Mouse (Mus musculus): ENCODE data around the gene Itgb2l. TPM values are rescaled to one million over a fixed set of nuclear protein-coding genes. Genes with fewer than 3 reads are reported as not detected.

Gene Itgb2l
- polyA plus RNA-seq, 1 experiment from 2014 or later = 0.64 TPM

- no peaks in the 10 kb centered on the region for H3K9me3 ChIP-seq (ENCODE audit: low read length)
- H3K4me2 ChIP-seq (replicated peaks; ENCODE audit: low read depth, low read length) = no peak overlapping the region
- H3K4me3 ChIP-seq (ENCODE audit: low read length) = no peak overlapping the region
- WGBS = 85% methylated on average over 5 of the region's 5 CpGs
- H3K4me1 ChIP-seq (ENCODE audit: insufficient read depth, low read length) = no peaks in the 10 kb centered on the region
- H3K36me3 ChIP-seq (ENCODE audit: insufficient read depth, low read length) = no peaks in the 10 kb centered on the region
- no peaks in the 10 kb centered on the region for H3K27me3 ChIP-seq (ENCODE audit: insufficient read depth, low read length)
- ATAC-seq (ENCODE audit: low FRiP score, low TSS enrichment) = no peak
- H3K9ac ChIP-seq (replicated peaks; ENCODE audit: low read length) = no peak overlapping the region
- H3K27ac ChIP-seq (ENCODE audit: low read length) = no peak overlapping the region
These were observed 4.5 kb downstream of the Itgb2l start for GRCm38 (mm10) chr16:96438946-96439345.

GRCm38 (mm10) chr16:96434024-96434785 lies 9.2 kb downstream of the Itgb2l start:
- no peaks in the 10 kb centered on the region for H3K36me3 ChIP-seq (ENCODE audit: insufficient read depth, low read length)
- H3K4me3 ChIP-seq (ENCODE audit: low read length) = no peak overlapping the region
- no peak for ATAC-seq (ENCODE audit: low FRiP score, low TSS enrichment)
- H3K9ac ChIP-seq (replicated peaks; ENCODE audit: low read length) = no peak overlapping the region
- no peaks in the 10 kb centered on the region for H3K27me3 ChIP-seq (ENCODE audit: insufficient read depth, low read length)
- H3K9me3 ChIP-seq (ENCODE audit: low read length) = no peaks in the 10 kb centered on the region
- no peak overlapping the region for H3K27ac ChIP-seq (ENCODE audit: low read length)
- no peak overlapping the region for H3K4me2 ChIP-seq (replicated peaks; ENCODE audit: low read depth, low read length)
- H3K4me1 ChIP-seq (ENCODE audit: insufficient read depth, low read length) = no peaks in the 10 kb centered on the region
- 86% methylated on average over 3 of the region's 3 CpGs for WGBS

- H3K36me3 ChIP-seq (ENCODE audit: insufficient read depth, low read length) = no peaks in the 10 kb centered on the region
- 85% methylated on average over 10 of the region's 10 CpGs for WGBS
- H3K27ac ChIP-seq (ENCODE audit: low read length) = no peak overlapping the region
- no peaks in the 10 kb centered on the region for H3K9me3 ChIP-seq (ENCODE audit: low read length)
- H3K4me3 ChIP-seq (ENCODE audit: low read length) = no peak overlapping the region
- ATAC-seq (ENCODE audit: low FRiP score, low TSS enrichment) = no peak
- H3K4me2 ChIP-seq (replicated peaks; ENCODE audit: low read depth, low read length) = no peak overlapping the region
- no peaks in the 10 kb centered on the region for H3K27me3 ChIP-seq (ENCODE audit: insufficient read depth, low read length)
- H3K4me1 ChIP-seq (ENCODE audit: insufficient read depth, low read length) = no peaks in the 10 kb centered on the region
- no peak overlapping the region for H3K9ac ChIP-seq (replicated peaks; ENCODE audit: low read length)
These were observed 10.2 kb downstream of the Itgb2l start for GRCm38 (mm10) chr16:96433266-96433665.

GRCm38 (mm10) chr16:96429046-96429445 lies 14.4 kb downstream of the Itgb2l start:
- no peaks in the 10 kb centered on the region for H3K27me3 ChIP-seq (ENCODE audit: insufficient read depth, low read length)
- no peaks in the 10 kb centered on the region for H3K4me1 ChIP-seq (ENCODE audit: insufficient read depth, low read length)
- H3K4me2 ChIP-seq (replicated peaks; ENCODE audit: low read depth, low read length) = no peak overlapping the region
- H3K9me3 ChIP-seq (ENCODE audit: low read length) = no peaks in the 10 kb centered on the region
- H3K4me3 ChIP-seq (ENCODE audit: low read length) = no peak overlapping the region
- WGBS = 73% methylated on average over 3 of the region's 3 CpGs
- no peaks in the 10 kb centered on the region for H3K36me3 ChIP-seq (ENCODE audit: insufficient read depth, low read length)
- no peak overlapping the region for H3K27ac ChIP-seq (ENCODE audit: low read length)
- ATAC-seq (ENCODE audit: low FRiP score, low TSS enrichment) = no peak
- H3K9ac ChIP-seq (replicated peaks; ENCODE audit: low read length) = no peak overlapping the region

GRCm38 (mm10) chr16:96426671-96427070 lies 16.7 kb downstream of the Itgb2l start:
- 89% methylated on average over 7 of the region's 7 CpGs for WGBS
- no peaks in the 10 kb centered on the region for H3K36me3 ChIP-seq (ENCODE audit: insufficient read depth, low read length)

GRCm38 (mm10) chr16:96425044-96425443 lies 18.4 kb downstream of the Itgb2l start:
- Histone ChIP-seq H3K9me3 (ENCODE audit: low read length) (no peaks in the 10 kb centered on the region), H3K36me3 (ENCODE audit: insufficient read depth, low read length) (peaks cover 3% of the 10 kb centered on the region; the same call in 1 of the 2 replicates), H3K9ac (replicated peaks; ENCODE audit: low read length) (no peak overlapping the region), H3K4me1 (ENCODE audit: insufficient read depth, low read length) (no peaks in the 10 kb centered on the region), H3K27me3 (ENCODE audit: insufficient read depth, low read length) (no peaks in the 10 kb centered on the region), H3K27ac (ENCODE audit: low read length) (no peak overlapping the region), H3K4me3 (ENCODE audit: low read length) (no peak overlapping the region), H3K4me2 (replicated peaks; ENCODE audit: low read depth, low read length) (no peak overlapping the region)
- WGBS = 96% methylated on average over 2 of the region's 2 CpGs
- no peak for ATAC-seq (ENCODE audit: low FRiP score, low TSS enrichment)

More at GRCm38 (mm10) chr16:96426671-96427070, 16.7 kb downstream of the Itgb2l start:
- no peaks in the 10 kb centered on the region for H3K9me3 ChIP-seq (ENCODE audit: low read length)
- H3K27me3 ChIP-seq (ENCODE audit: insufficient read depth, low read length) = no peaks in the 10 kb centered on the region
- no peak for ATAC-seq (ENCODE audit: low FRiP score, low TSS enrichment)
- no peak overlapping the region for H3K27ac ChIP-seq (ENCODE audit: low read length)
- no peak overlapping the region for H3K4me3 ChIP-seq (ENCODE audit: low read length)
- no peak overlapping the region for H3K4me2 ChIP-seq (replicated peaks; ENCODE audit: low read depth, low read length)
- no peaks in the 10 kb centered on the region for H3K4me1 ChIP-seq (ENCODE audit: insufficient read depth, low read length)
- no peak overlapping the region for H3K9ac ChIP-seq (replicated peaks; ENCODE audit: low read length)

- H3K4me2 ChIP-seq (replicated peaks; ENCODE audit: low read depth, low read length) = no peak overlapping the region
These were observed 35.4 kb downstream of the Itgb2l start for GRCm38 (mm10) chr16:96408064-96408465.

GRCm38 (mm10) chr16:96406312-96406711 lies 37.1 kb downstream of the Itgb2l start:
- H3K4me1 ChIP-seq (ENCODE audit: insufficient read depth, low read length) = no peaks in the 10 kb centered on the region
- ATAC-seq (ENCODE audit: low FRiP score, low TSS enrichment) = no peak
- WGBS = 61% methylated on average over 4 of the region's 4 CpGs
- H3K9me3 ChIP-seq (ENCODE audit: low read length) = no peaks in the 10 kb centered on the region; the same call in 1 of the 2 replicates
- no peak overlapping the region for H3K4me2 ChIP-seq (replicated peaks; ENCODE audit: low read depth, low read length)
- peaks cover 6% of the 10 kb centered on the region; the same call in 1 of the 2 replicates for H3K36me3 ChIP-seq (ENCODE audit: insufficient read depth, low read length)
- no peak overlapping the region for H3K4me3 ChIP-seq (ENCODE audit: low read length)
- H3K9ac ChIP-seq (replicated peaks; ENCODE audit: low read length) = no peak overlapping the region
- no peak overlapping the region for H3K27ac ChIP-seq (ENCODE audit: low read length)
- no peaks in the 10 kb centered on the region for H3K27me3 ChIP-seq (ENCODE audit: insufficient read depth, low read length)

More at GRCm38 (mm10) chr16:96408064-96408465, 35.4 kb downstream of the Itgb2l start:
- Histone ChIP-seq H3K9ac (replicated peaks; ENCODE audit: low read length) (no peak overlapping the region), H3K4me3 (ENCODE audit: low read length) (no peak overlapping the region), H3K27ac (ENCODE audit: low read length) (no peak overlapping the region), H3K36me3 (ENCODE audit: insufficient read depth, low read length) (peaks cover 6% of the 10 kb centered on the region; the same call in 1 of the 2 replicates), H3K4me1 (ENCODE audit: insufficient read depth, low read length) (no peaks in the 10 kb centered on the region), H3K27me3 (ENCODE audit: insufficient read depth, low read length) (no peaks in the 10 kb centered on the region), H3K9me3 (ENCODE audit: low read length) (no peaks in the 10 kb centered on the region; the same call in 1 of the 2 replicates)
- 25% methylated on average over 4 of the region's 4 CpGs for WGBS
- no peak for ATAC-seq (ENCODE audit: low FRiP score, low TSS enrichment)

- H3K9me3 ChIP-seq (ENCODE audit: low read length) = no peaks in the 10 kb centered on the region; the same call in 1 of the 2 replicates
- no peaks in the 10 kb centered on the region for H3K4me1 ChIP-seq (ENCODE audit: insufficient read depth, low read length)
- WGBS = 81% methylated on average over 6 of the region's 6 CpGs
- no peak overlapping the region for H3K27ac ChIP-seq (ENCODE audit: low read length)
- no peaks in the 10 kb centered on the region for H3K27me3 ChIP-seq (ENCODE audit: insufficient read depth, low read length)
- peaks cover 6% of the 10 kb centered on the region; the same call in 1 of the 2 replicates for H3K36me3 ChIP-seq (ENCODE audit: insufficient read depth, low read length)
- H3K4me3 ChIP-seq (ENCODE audit: low read length) = no peak overlapping the region
- H3K9ac ChIP-seq (replicated peaks; ENCODE audit: low read length) = no peak overlapping the region
- ATAC-seq (ENCODE audit: low FRiP score, low TSS enrichment) = no peak
- H3K4me2 ChIP-seq (replicated peaks; ENCODE audit: low read depth, low read length) = no peak overlapping the region
These were observed 41.1 kb downstream of the Itgb2l start for GRCm38 (mm10) chr16:96402294-96402693.

GRCm38 (mm10) chr16:96400046-96400445 lies 43.4 kb downstream of the Itgb2l start:
- Histone ChIP-seq H3K9ac (replicated peaks; ENCODE audit: low read length) (no peak overlapping the region), H3K36me3 (ENCODE audit: insufficient read depth, low read length) (peaks cover 5% of the 10 kb centered on the region; the same call in 1 of the 2 replicates), H3K9me3 (ENCODE audit: low read length) (no peaks in the 10 kb centered on the region; the same call in 1 of the 2 replicates), H3K4me3 (ENCODE audit: low read length) (no peak overlapping the region), H3K4me2 (replicated peaks; ENCODE audit: low read depth, low read length) (no peak overlapping the region), H3K4me1 (ENCODE audit: insufficient read depth, low read length) (no peaks in the 10 kb centered on the region), H3K27ac (ENCODE audit: low read length) (no peak overlapping the region), H3K27me3 (ENCODE audit: insufficient read depth, low read length) (no peaks in the 10 kb centered on the region)
- 71% methylated on average over 4 of the region's 4 CpGs for WGBS
- ATAC-seq (ENCODE audit: low FRiP score, low TSS enrichment) = no peak
